Mouse (Mus musculus) testis, postnatal 14 days (tissue): ENCODE results near the gene Tmprss6.

Experiments used
- DNase-seq: peaks from one replicate; pipeline ENCODE4 v3.0.0; 2021; ENCODE audit warnings: low spot score

Gene Tmprss6

GRCm38 (mm10) chr15:78482518-78482917 is 14.1 kb upstream of the Tmprss6 start:
- DNase-seq = no peak

DNA sequence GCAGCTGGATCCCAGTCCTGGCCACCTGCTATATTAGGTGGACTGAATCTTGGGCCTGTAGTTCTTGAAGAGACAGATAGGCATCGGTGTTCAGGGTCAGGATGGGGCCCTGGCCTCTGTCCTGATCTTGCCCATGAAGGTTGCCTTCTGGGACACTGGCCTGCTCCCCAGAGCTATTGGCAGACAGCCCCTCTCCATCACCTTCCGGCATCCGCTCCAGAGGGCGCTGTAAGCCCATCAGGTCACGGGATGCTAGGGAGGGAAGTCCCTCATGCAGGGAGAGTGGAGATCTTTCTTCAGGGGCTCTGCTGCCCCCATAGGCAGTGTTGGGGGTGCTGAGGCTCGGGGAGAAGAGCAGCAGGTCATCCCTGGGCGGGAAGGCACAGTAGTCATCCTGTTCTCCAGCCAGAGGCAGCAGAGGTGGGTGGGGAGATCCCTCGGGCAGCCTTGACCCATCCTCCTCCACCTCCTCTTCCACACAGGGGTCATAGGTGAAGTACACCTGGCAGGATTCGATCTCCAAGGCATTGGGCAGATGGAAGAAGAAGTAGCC is 13.1 kb upstream of the Tmprss6 start:
- DNase-seq = peak; percentile 15

DNA sequence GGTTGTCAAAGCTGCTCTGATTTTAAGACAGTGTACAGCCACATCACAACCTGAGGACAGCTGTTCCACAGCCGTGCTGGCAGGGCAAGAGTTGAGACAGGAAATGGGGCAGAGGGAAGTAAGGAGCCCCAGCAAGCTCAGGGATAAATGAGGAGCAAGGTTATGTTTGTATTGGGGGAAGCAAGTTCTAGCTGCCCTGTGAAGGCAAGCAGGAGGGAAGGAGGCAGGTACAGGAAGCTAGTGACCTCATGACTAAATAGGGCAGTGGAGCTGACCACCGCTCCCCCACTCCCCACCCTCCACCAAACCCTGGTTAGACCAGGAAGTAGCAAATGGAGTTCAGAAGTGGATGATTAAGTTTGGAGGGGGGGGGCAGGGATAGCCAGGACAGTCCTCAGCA is 12.6 kb upstream of the Tmprss6 start:
- no peak for DNase-seq

DNA sequence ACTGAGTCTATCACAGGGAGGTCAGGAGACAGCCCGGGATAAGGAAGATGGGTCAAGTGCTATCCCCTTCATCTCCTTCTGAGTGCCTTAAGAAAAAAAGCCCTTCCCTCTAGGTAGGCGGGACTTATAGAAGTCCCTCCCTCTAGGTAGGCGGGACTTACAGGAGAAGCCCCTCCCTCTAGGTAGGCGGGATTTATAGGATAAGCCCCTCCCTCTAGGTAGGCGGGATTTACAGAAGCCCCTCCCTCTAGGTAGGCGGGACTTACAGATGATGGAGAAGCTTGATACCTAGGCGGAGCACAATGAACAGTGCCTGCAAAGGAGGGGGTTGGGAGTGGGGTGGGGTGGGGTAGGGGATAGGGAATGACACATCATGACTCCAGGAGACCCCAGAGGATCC is 11.7 kb upstream of the Tmprss6 start:
- DNase-seq = no peak

DNA sequence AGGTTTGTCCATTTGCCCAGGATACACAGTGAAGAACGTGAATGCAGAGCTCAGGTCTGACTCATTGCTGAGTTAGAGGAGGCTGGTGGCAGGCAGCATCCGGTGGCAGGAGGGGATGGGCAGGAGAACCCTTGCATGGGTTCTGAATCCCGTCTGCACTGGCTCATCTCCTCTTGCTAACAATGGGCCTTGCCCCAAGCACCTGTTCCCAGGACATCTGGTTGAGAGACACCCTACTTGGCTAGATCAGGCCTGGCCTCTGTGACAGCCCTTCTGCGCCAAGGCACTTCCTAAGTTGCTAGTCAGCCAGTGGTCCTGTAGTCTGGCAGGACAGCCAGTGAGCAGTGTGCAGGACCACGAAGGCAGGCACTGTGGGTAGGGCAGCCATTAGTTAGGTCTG is 11.0 kb upstream of the Tmprss6 start:
- DNase-seq = no peak

- no peak for DNase-seq
Observed at GRCm38 (mm10) chr15:78478073-78478472, 9.6 kb upstream of the Tmprss6 start.

- no peak for DNase-seq
Observed at GRCm38 (mm10) chr15:78476878-78477277, 8.4 kb upstream of the Tmprss6 start.

DNA sequence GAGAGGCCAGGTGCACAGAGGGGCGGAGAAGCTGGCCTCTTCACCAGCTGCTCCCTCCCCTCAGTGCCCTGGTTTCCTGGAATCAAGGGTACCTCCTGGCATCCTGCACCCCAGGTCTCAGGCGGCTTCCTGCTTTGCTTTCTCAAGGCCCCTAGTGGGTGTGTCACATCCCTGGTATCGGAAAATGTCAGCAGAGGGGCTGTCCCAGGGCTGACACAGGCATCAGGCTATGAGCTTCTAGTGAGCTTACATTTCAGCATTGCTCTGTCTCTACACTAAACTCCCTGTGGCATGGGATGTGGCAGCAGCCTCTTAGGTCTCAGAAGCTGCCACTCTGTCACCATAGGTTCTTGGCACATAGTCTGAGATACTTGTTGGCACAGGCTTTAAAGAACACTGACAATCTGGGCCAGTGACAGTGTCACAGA is 7.2 kb upstream of the Tmprss6 start:
- no peak for DNase-seq

DNA sequence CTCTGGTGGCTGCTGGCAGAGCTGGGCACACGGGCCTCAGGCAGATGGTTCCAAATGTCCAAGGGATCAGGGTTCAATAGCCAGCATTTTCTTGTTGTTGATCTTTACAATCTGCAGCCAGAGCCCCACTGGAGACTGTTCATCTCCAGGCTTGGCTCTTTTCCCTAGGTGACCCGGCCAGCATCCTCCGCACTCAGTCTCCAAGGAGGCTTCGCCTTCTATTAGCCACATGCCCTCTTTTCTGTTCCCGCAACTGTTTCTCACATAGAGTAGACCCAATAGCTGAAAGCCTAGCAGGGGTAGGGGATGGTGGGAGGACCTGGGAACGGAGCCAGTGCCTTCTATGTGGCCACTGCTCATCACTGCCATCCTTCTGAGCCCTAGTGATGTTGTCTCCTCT is 5.0 kb upstream of the Tmprss6 start:
- no peak for DNase-seq

DNA sequence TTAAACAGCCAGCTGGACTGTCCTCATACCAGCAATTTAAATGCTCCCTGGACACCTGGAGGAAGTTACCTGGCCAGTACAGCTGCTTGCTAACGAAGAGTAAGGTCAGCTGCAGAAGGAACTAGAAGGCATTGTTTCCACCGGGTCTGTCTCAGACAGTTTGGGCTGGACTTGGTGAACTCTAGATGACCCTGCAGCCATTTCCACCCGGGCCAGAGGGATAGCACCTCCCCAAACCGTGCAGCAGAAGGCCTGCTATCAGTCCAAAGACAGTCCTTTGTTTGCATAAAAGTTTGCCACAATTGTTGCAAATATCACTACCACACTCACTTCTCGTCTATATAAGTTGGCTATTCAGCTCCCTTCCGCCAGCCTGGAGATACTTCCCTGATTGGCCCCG is 3.5 kb upstream of the Tmprss6 start:
- DNase-seq = peak; percentile 60

DNA sequence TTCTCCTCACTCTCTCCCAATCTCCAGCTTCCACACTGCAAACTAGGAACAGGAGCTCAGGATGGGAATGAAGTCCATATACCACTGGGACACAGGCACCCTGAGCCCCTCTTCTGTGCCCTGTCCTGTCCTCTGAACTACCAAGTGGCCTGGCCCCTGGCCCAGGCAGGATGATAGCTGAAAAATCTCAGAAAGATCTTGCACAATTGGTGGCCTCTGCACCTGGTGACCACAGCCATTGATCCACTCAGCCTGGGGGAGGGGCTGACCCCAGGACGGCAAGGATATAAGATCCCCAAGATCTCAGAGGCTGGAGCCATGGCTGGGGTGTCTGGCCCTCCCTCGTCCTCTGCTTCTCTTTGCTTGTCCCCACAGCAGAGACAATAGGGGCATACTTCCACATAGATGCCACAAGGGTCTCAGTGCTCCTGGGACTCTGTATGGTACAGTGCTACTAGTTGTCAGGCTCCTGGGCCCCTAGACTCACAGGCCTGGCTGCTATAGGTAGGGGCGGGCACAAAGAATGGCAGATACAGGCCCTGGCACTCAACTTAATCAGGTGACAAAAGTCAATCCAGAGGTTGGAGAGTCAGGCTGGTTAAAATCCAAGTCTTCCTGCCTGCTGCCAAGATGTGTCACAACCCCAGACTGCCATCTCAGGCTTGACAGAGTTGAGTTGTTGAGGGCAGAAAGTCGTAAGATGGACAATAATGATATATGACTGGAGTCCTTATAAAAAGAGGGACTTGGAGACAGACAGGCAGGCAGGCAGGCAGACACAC is 2.3 kb upstream of the Tmprss6 start:
- DNase-seq = no peak

DNA sequence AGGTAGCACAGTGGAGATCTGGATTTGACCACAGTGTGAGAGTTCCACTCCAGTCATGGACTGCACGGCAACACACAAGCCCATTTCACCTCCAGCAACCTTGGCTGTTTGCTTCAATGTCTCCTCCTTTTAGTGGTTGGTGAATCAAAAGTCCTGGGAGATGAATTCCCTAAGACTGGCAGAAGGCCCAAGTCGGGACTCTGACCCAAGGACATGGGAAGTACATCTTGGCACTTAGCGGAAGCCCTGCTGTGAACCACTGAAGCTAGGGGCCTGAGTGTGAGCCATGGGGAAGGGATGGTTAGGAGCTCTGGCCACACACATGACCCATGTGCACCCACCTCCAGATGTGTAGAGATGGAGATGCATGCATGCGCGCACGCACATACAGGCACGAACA is 864 bp downstream of the Tmprss6 start:
- no peak for DNase-seq

- DNase-seq = no peak
Observed at GRCm38 (mm10) chr15:78466809-78467208, 1.6 kb downstream of the Tmprss6 start.

- no peak for DNase-seq
Observed at GRCm38 (mm10) chr15:78462981-78463380, 5.5 kb downstream of the Tmprss6 start.

GRCm38 (mm10) chr15:78457193-78457592 is 11.2 kb downstream of the Tmprss6 start:
- DNase-seq = no peak

- no peak for DNase-seq
Observed at GRCm38 (mm10) chr15:78456051-78456450, 12.4 kb downstream of the Tmprss6 start.

- no peak for DNase-seq
Observed at GRCm38 (mm10) chr15:78455168-78455567, 13.3 kb downstream of the Tmprss6 start.

DNA sequence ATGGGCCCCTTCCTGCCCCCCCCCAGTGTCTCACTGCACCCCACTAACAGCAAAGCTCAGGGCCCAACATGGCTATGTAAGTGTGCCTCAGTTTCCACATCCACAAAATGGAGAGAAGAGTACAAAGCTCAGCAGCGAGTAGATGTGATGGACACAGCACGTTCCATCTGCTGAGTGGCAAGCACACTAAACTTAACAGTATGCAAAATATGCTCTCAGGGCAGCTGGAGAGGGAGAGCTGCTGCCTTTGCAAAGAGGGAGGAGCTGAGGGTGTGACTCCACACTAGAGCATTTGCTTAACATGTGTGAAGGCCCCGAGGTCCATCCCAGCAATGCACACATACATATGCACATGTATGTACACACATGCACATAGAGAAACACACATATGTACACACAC is 15.5 kb downstream of the Tmprss6 start:
- DNase-seq = no peak

DNA sequence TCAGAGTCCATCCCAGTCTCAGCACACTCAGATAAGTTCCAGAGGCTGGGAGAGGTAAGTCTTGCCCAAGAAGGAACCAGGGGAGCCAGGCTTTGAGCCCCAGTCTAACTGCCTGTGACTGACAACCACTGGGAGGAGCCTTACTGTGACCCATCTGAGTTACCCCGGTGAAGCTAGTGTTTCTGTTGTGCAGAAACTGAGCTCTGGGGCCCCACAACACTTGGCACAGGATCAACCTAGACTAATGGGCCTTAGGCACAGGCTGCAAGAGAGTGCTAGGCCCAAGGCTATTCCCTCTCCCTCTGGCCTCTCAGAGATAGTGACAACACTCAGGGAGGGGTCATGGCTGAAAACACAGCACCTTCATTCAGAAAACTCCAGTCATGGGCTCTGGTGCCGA is 17.2 kb downstream of the Tmprss6 start:
- no peak for DNase-seq

DNA sequence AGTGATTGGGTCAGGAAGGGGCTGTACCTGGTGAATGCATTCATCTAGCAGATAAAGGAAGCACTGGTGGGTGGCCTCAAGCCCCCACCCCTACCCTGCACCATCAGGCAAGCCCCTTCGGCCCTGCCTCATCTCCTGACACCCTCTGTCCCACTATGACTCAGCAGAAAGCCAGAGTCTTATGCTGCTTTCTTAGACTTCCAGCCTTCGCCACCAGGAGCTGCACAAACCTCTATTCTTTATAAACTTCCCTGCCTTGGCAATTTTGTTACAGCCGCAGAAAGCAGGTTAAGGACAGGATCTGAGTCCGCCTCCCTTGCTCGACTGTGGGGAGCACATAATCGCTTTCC is 18.0 kb downstream of the Tmprss6 start:
- DNase-seq = no peak

DNA sequence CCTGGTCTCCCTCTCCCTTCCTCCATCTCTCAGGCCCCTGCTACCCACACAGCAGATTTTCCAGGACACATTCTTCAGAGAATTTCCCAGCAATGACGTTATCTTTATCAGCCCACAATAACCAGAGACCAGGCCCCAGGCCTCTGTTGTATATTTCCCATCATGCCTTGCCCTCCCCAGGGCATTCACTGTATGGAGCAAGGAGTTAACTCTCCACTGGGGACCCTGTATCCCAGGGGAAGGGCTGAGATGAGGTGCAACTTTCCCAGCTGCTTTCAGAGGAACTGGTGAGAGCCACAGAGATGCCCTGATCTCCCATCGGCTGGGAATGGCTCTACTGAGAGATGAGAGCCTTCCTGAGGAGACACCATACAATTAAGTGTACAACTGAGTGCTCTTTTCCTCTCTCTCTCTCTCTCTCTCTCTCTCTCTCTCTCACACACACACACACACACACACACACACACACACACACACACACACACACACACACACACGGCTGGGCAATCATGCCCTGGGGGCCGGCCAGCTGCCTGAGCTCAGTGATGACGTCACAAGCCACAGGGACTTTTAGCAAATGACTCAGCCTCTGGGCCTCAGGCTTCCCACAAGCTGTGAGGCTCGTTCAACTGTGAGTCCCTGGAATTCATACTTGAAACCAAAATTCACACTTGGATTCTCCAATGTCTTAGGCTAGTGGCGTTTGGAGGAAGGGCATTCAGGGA is 18.6 kb downstream of the Tmprss6 start:
- no peak for DNase-seq

GRCm38 (mm10) chr15:78449131-78449530 is 19.3 kb downstream of the Tmprss6 start:
- no peak for DNase-seq

DNA sequence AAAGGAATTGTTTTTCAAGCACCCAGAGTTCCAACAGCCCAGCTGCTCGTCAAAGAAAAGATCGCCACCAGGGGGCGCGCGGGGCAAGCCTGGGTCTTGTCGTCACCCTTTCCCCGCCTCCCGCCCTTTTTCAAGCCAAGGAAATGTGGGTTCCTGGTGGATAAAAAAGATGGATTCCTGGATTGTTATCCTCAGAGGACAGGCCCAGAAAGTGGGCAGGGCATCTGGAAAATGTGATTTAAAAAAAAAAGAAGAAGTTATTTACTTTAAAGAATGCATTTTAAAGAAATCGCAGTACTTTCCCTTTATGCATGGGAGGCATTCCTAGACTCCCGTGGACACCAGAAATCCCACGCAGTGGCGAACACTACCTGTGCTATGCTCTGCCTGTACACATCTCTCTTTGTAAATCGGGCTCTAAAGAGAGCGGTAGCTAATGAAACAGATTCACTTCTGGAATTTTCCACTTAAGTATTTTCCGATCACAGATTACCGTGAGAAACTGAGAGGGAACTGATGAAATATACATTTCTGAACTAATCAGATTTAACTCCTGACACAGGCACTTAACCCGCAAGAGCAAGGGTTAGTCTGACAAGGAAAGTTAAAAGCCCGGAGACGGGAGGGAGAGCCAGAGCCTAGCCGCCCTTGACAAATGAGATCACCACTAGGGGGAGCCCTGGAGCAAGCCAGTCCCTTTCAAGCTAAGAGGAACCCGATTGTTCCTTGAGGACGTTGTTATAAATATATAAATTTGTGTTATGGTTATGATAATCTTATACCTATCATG is 20.5 kb downstream of the Tmprss6 start:
- DNase-seq = peak; percentile 89
